Mouse (Mus musculus) left cerebral cortex, postnatal 25 days (tissue): Measurements from ENCODE around the gene Wrnip1. TPM values are rescaled to one million over a fixed set of nuclear protein-coding genes. Genes with fewer than 3 reads are reported as not detected.

Experiments used
- DNase-seq, 2 experiments: peaks; one replicate each; pipeline ENCODE4 v3.0.0; 2022; ENCODE audit warnings: low spot score in 2 of 2, mixed read lengths in 1 of 2
- intact Hi-C: fragments of 180-260 bp; cut with DNase I; formaldehyde crosslinking; loops from one replicate; pipeline ENCODE4 v1.15.1; 2025
- total RNA-seq, 2 experiments: library from RNA; stranded (reverse); gene quantifications; 2 replicates each; pipeline ENCODE4 v1.2.3; 2021

The Wrnip1 gene
- total RNA-seq, 2 experiments from 2014 or later: 56.5 to 67.2 TPM

GRCm38 (mm10) chr13:32802259-32803081, 632 bp downstream of the Wrnip1 start, which contains the start of gene D930007J09Rik:
D930007J09Rik (minus strand) TSS chr13:32802849.
- intact Hi-C loops: no loop called here
- DNase-seq: peak; percentile 62 to 68

GRCm38 (mm10) chr13:32803701-32804345, 2.0 kb downstream of the Wrnip1 start:
- intact Hi-C loops: no loop called here
- no peak for DNase-seq

GRCm38 (mm10) chr13:32806820-32807219, 5.0 kb downstream of the Wrnip1 start:
- intact Hi-C loops: no loop called here
- DNase-seq: no peak

GRCm38 (mm10) chr13:32807624-32808023, 5.8 kb downstream of the Wrnip1 start:
- intact Hi-C loops: no loop called here
- no peak for DNase-seq

- intact Hi-C loops: no loop called here
These were observed 17.4 kb downstream of the Wrnip1 start for GRCm38 (mm10) chr13:32819241-32819640.

GRCm38 (mm10) chr13:32819926-32820325, 18.1 kb downstream of the Wrnip1 start:
- intact Hi-C loops: no loop called here
- DNase-seq: no peak

More at GRCm38 (mm10) chr13:32819241-32819640, 17.4 kb downstream of the Wrnip1 start:
- DNase-seq: no peak

GRCm38 (mm10) chr13:32821671-32822070, 19.8 kb downstream of the Wrnip1 start:
- intact Hi-C loops: no loop called here
- no peak for DNase-seq

- intact Hi-C loops: no loop called here
- DNase-seq: no peak
These were observed 21.3 kb downstream of the Wrnip1 start for GRCm38 (mm10) chr13:32823126-32823525.

GRCm38 (mm10) chr13:32824377-32825330, 22.8 kb downstream of the Wrnip1 start:
- DNase-seq: no peak
- intact Hi-C loops: no loop called here

- no peak for DNase-seq
- intact Hi-C loops: no loop called here
These were observed 23.7 kb downstream of the Wrnip1 start for GRCm38 (mm10) chr13:32825546-32825945.

GRCm38 (mm10) chr13:32827111-32827822, 25.4 kb downstream of the Wrnip1 start:
- intact Hi-C loops: no loop called here
- no peak for DNase-seq

- DNase-seq: peak; percentile 37 to 48
- intact Hi-C loops: no loop called here
These were observed 26.1 kb downstream of the Wrnip1 start for GRCm38 (mm10) chr13:32827951-32828350.

- intact Hi-C loops: no loop called here
These were observed 27.0 kb downstream of the Wrnip1 start for GRCm38 (mm10) chr13:32828886-32829285.

GRCm38 (mm10) chr13:32831505-32832273, 29.9 kb downstream of the Wrnip1 start:
- no peak for DNase-seq
- intact Hi-C loops: no loop called here

More at GRCm38 (mm10) chr13:32828886-32829285, 27.0 kb downstream of the Wrnip1 start:
- DNase-seq: no peak

GRCm38 (mm10) chr13:32832776-32833175, 30.9 kb downstream of the Wrnip1 start:
- intact Hi-C loops: no loop called here

GRCm38 (mm10) chr13:32833237-32833636, 31.4 kb downstream of the Wrnip1 start:
- intact Hi-C loops: no loop called here
- peak in 1 of 2 experiments; percentile 16 for DNase-seq

More at GRCm38 (mm10) chr13:32832776-32833175, 30.9 kb downstream of the Wrnip1 start:
- DNase-seq: no peak

- intact Hi-C loops: no loop called here
- DNase-seq: no peak
These were observed 32.7 kb downstream of the Wrnip1 start for GRCm38 (mm10) chr13:32834513-32834912.

GRCm38 (mm10) chr13:32839314-32839713, 37.5 kb downstream of the Wrnip1 start:
- peak in 1 of 2 experiments; percentile 22 for DNase-seq
- intact Hi-C loops: no loop called here
